Mouse (Mus musculus) testis, adult 10 weeks (tissue): ENCODE data around the gene Otud4. TPM values are rescaled to one million over a fixed set of nuclear protein-coding genes. Genes with fewer than 3 reads are reported as not detected.

Source experiments
- polyA plus RNA-seq: library from polyadenylated mRNA; stranded (reverse); fragments of 350-450 nt; fragmentation: Illumina TruSeq; extraction: RNeasy Lipid Tissue Mini Kit (QIAGEN cat#74804); gene quantifications from one replicate; pipeline ENCODE4 v1.2.3, GENCODE M21; 2014; ENCODE audit warnings: low read depth, low replicate concordance

Otud4 gene
- 201 TPM for polyA plus RNA-seq

GRCm38 (mm10) chr8:79639586-79640451 lies at the start of gene Otud4:
Gene Otud4 (plus strand): TSS chr8:79639618.

GRCm38 (mm10) chr8:79711064-79711961 lies 71.9 kb downstream of the Otud4 start, which contains the start of the genes Abce1 and Anapc10:
Gene Abce1 (minus strand): TSS chr8:79711740.
Gene Anapc10 (plus strand): TSS chr8:79711820.

Other genes with a start within 250 kb of the Otud4 start
- gene Smad1, start 240.1 kb upstream of the Otud4 start, polyA plus RNA-seq = 13.7 TPM
- 168 TPM for gene Abce1, start 72.1 kb downstream of the Otud4 start, polyA plus RNA-seq
- gene Anapc10, start 72.2 kb downstream of the Otud4 start, polyA plus RNA-seq = 96.9 TPM